Mouse (Mus musculus): Measurements from ENCODE around the gene Ivns1abp. TPM values are rescaled to one million over a fixed set of nuclear protein-coding genes. Genes with fewer than 3 reads are reported as not detected.

The Ivns1abp gene
- polyA plus RNA-seq, 1 experiment from 2014 or later: 220 TPM

DNA sequence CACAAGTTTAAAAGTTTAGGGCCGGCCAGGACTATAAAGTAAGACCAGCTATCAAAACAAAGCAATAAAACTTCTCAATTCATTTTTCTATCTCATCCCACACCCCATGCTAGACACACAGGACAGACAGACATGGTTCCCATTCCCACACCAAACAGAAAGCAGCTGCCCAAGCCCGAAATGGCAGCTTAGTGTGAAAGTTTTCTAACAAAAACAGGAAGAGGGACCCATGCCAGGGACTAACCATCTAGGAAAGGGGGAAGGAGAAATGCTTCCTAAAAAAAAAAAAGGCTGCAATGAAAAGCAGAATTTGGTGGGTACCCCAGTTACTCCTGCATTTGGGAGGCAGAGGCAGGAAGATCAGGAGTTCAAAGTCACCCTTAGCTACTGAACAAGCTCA lies 37.2 kb upstream of the Ivns1abp start:
- WGBS: 73% methylated on average over 2 of the region's 2 CpGs
- no peak for ATAC-seq (ENCODE audit: low read depth)
- no peak overlapping the region for H3K4me2 ChIP-seq (ENCODE audit: low read depth, low read length)
- no peak overlapping the region for H3K9ac ChIP-seq (replicated peaks; ENCODE audit: low read depth, low read length)
- no peak overlapping the region for H3K27ac ChIP-seq (ENCODE audit: low read depth, low read length)
- H3K9me3 ChIP-seq (ENCODE audit: control insufficient read depth, low read length): no peaks in the 10 kb centered on the region
- H3K27me3 ChIP-seq (ENCODE audit: control insufficient read depth, insufficient read depth, low read length): no peaks in the 10 kb centered on the region
- no peaks in the 10 kb centered on the region for H3K36me3 ChIP-seq (ENCODE audit: control insufficient read depth, insufficient read depth, low read length)
- H3K4me1 ChIP-seq (ENCODE audit: control insufficient read depth, insufficient read depth, low read length): no peaks in the 10 kb centered on the region
- no peak overlapping the region for H3K4me3 ChIP-seq (ENCODE audit: low read depth, low read length)

DNA sequence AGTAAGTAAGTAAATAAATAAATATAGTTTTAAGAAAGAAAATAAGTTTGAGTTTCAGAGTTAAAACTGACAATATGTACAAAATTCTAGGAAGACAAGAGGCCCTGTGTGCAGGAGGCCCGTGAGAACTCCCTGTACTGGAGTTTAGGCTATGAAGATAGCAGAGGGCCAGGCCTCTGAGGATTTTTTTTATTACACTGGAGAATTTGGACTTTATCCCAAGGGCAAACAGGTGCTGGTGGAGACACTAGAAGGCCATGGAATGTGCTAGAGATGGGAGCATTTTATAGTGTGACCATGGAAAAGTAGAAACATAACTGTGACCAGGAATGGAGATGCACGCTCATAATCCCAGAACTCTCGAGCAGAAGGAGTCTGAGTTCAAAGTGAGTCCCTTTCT lies 36.5 kb upstream of the Ivns1abp start:
- H3K27ac ChIP-seq (ENCODE audit: low read depth, low read length): no peak overlapping the region
- H3K4me1 ChIP-seq (ENCODE audit: control insufficient read depth, insufficient read depth, low read length): no peaks in the 10 kb centered on the region
- no peak overlapping the region for H3K9ac ChIP-seq (replicated peaks; ENCODE audit: low read depth, low read length)
- H3K9me3 ChIP-seq (ENCODE audit: control insufficient read depth, low read length): no peaks in the 10 kb centered on the region
- H3K36me3 ChIP-seq (ENCODE audit: control insufficient read depth, insufficient read depth, low read length): no peaks in the 10 kb centered on the region
- no peak for ATAC-seq (ENCODE audit: low read depth)
- 82% methylated on average over 3 of the region's 3 CpGs for WGBS
- H3K27me3 ChIP-seq (ENCODE audit: control insufficient read depth, insufficient read depth, low read length): no peaks in the 10 kb centered on the region
- no peak overlapping the region for H3K4me3 ChIP-seq (ENCODE audit: low read depth, low read length)
- no peak overlapping the region for H3K4me2 ChIP-seq (ENCODE audit: low read depth, low read length)

DNA sequence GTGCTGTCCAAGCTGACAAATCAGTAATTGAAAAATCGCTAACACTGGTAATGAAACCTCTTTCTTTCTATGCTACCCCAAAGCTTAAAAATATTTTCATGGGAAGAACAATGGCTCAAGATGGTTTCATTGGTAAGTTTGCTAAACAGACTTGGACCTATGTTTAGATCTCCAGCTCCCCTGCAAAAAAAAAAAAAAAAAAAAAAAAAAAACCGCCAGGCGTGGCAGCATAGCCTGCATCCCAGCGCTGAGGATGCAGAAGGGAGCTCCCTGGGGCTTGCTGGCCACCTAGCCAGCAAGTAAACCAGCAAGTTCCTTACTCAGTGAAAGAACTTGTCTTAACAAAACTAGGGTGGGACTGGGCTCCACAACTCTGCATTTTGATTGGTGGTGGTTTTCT lies 35.8 kb upstream of the Ivns1abp start:
- no peak overlapping the region for H3K4me3 ChIP-seq (ENCODE audit: low read depth, low read length)
- no peak for ATAC-seq (ENCODE audit: low read depth)
- H3K9ac ChIP-seq (replicated peaks; ENCODE audit: low read depth, low read length): no peak overlapping the region
- no peak overlapping the region for H3K27ac ChIP-seq (ENCODE audit: low read depth, low read length)
- H3K4me1 ChIP-seq (ENCODE audit: control insufficient read depth, insufficient read depth, low read length): no peaks in the 10 kb centered on the region
- no peaks in the 10 kb centered on the region for H3K9me3 ChIP-seq (ENCODE audit: control insufficient read depth, low read length)
- no peaks in the 10 kb centered on the region for H3K27me3 ChIP-seq (ENCODE audit: control insufficient read depth, insufficient read depth, low read length)
- WGBS: 66% methylated on average over 4 of the region's 4 CpGs
- no peak overlapping the region for H3K4me2 ChIP-seq (ENCODE audit: low read depth, low read length)
- H3K36me3 ChIP-seq (ENCODE audit: control insufficient read depth, insufficient read depth, low read length): no peaks in the 10 kb centered on the region

DNA sequence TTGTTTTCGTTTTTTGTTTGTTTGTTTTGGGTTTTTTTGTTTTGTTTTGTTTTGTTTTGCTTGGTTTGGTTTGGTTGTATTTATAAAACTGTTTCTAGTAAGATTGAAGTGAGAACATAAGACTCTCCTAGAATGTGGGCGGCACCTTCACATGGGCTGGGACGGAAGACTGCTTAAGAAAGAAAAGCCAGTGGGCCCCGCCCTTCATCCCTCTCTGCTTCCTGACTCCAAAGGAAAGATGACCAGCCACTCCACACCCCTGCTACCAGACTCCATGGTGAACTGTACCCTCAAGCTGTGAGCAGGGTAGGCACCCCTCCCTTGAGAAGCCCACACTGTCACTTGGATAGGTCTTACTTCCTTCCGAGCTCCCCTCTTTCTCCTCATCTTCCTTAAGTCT lies 33.8 kb upstream of the Ivns1abp start:
- H3K4me2 ChIP-seq (ENCODE audit: low read depth, low read length): no peak overlapping the region
- H3K36me3 ChIP-seq (ENCODE audit: control insufficient read depth, insufficient read depth, low read length): no peaks in the 10 kb centered on the region
- 84% methylated on average over 5 of the region's 5 CpGs for WGBS
- no peak overlapping the region for H3K9ac ChIP-seq (replicated peaks; ENCODE audit: low read depth, low read length)
- no peaks in the 10 kb centered on the region for H3K9me3 ChIP-seq (ENCODE audit: control insufficient read depth, low read length)
- no peak for ATAC-seq (ENCODE audit: low read depth)
- H3K27me3 ChIP-seq (ENCODE audit: control insufficient read depth, insufficient read depth, low read length): no peaks in the 10 kb centered on the region
- H3K27ac ChIP-seq (ENCODE audit: low read depth, low read length): no peak overlapping the region
- no peaks in the 10 kb centered on the region for H3K4me1 ChIP-seq (ENCODE audit: control insufficient read depth, insufficient read depth, low read length)
- H3K4me3 ChIP-seq (ENCODE audit: low read depth, low read length): no peak overlapping the region

DNA sequence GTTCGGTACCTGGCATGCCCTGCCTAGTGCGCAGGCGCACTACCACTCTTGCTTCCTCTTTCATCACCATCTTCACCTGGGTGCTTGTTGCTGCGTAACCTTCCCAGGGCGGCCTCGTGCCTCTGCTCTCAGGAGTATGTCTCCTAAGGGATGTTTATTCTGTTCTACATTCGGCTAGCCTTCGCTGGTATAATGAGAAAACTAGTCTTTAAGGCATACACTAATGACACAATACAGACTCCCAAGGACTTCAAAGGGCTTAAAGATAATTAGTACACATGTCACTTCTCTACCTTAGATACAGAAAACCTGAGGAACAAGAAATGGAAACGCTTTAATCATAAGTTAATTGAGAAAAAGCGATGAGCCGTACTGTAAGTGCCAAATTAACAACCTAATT lies 32.9 kb upstream of the Ivns1abp start:
- Histone ChIP-seq H3K36me3 (ENCODE audit: control insufficient read depth, insufficient read depth, low read length) (no peaks in the 10 kb centered on the region), H3K27me3 (ENCODE audit: control insufficient read depth, insufficient read depth, low read length) (no peaks in the 10 kb centered on the region), H3K9me3 (ENCODE audit: control insufficient read depth, low read length) (no peaks in the 10 kb centered on the region), H3K4me3 (ENCODE audit: low read depth, low read length) (no peak overlapping the region), H3K4me1 (ENCODE audit: control insufficient read depth, insufficient read depth, low read length) (no peaks in the 10 kb centered on the region), H3K9ac (replicated peaks; ENCODE audit: low read depth, low read length) (no peak overlapping the region), H3K4me2 (ENCODE audit: low read depth, low read length) (no peak overlapping the region), H3K27ac (ENCODE audit: low read depth, low read length) (no peak overlapping the region)
- no peak for ATAC-seq (ENCODE audit: low read depth)
- 77% methylated on average over 11 of the region's 11 CpGs for WGBS

DNA sequence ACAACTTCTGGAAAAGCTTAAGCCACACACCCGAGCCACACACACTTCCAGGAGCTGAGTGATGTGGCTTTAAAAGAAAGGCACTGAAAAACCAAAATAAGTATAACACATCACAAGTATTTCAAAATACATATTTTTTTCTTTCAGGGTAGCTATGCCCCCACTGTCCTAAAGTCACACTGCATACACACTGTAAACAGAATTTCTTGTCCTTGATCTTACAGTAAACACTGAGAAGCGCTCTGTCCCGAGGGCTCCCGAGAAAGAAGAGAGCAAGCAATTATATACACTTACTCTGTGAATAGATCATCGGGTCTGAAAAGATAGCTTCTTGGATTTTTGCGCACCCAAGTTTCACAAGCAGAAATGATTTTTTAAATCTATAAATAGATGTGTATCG lies 25.0 kb upstream of the Ivns1abp start:
- H3K36me3 ChIP-seq (ENCODE audit: control insufficient read depth, insufficient read depth, low read length): no peaks in the 10 kb centered on the region
- 88% methylated on average over 7 of the region's 7 CpGs for WGBS
- H3K27me3 ChIP-seq (ENCODE audit: control insufficient read depth, insufficient read depth, low read length): no peaks in the 10 kb centered on the region
- H3K27ac ChIP-seq (ENCODE audit: low read depth, low read length): no peak overlapping the region
- ATAC-seq (ENCODE audit: low read depth): no peak
- H3K9me3 ChIP-seq (ENCODE audit: control insufficient read depth, low read length): no peaks in the 10 kb centered on the region
- no peak overlapping the region for H3K4me2 ChIP-seq (ENCODE audit: low read depth, low read length)
- no peak overlapping the region for H3K9ac ChIP-seq (replicated peaks; ENCODE audit: low read depth, low read length)
- no peaks in the 10 kb centered on the region for H3K4me1 ChIP-seq (ENCODE audit: control insufficient read depth, insufficient read depth, low read length)
- no peak overlapping the region for H3K4me3 ChIP-seq (ENCODE audit: low read depth, low read length)

DNA sequence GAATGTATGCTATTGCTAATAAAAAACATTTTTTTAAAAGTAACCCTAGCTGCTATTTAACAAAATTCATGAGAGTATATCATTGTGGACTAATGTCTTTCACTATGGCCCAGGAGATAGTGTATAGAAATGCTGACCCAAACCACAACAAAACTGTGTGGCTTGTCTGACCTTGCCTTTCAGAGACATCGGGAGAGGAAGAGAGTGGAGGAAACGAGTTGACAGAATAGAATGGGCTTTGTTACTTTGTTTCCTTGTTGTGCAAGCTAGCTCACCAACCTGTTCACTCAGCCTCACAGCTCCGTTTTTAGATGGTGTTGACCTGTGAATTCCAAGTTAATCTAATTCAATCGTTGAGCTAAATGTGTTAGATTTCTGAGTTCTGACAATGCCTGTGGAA lies 23.9 kb upstream of the Ivns1abp start:
- Histone ChIP-seq H3K4me1 (ENCODE audit: control insufficient read depth, insufficient read depth, low read length) (no peaks in the 10 kb centered on the region), H3K9me3 (ENCODE audit: control insufficient read depth, low read length) (no peaks in the 10 kb centered on the region), H3K4me3 (ENCODE audit: low read depth, low read length) (no peak overlapping the region), H3K27ac (ENCODE audit: low read depth, low read length) (no peak overlapping the region), H3K27me3 (ENCODE audit: control insufficient read depth, insufficient read depth, low read length) (no peaks in the 10 kb centered on the region), H3K36me3 (ENCODE audit: control insufficient read depth, insufficient read depth, low read length) (no peaks in the 10 kb centered on the region), H3K4me2 (ENCODE audit: low read depth, low read length) (no peak overlapping the region), H3K9ac (replicated peaks; ENCODE audit: low read depth, low read length) (no peak overlapping the region)
- WGBS: 81% methylated on average over 4 of the region's 4 CpGs
- ATAC-seq (ENCODE audit: low read depth): no peak

DNA sequence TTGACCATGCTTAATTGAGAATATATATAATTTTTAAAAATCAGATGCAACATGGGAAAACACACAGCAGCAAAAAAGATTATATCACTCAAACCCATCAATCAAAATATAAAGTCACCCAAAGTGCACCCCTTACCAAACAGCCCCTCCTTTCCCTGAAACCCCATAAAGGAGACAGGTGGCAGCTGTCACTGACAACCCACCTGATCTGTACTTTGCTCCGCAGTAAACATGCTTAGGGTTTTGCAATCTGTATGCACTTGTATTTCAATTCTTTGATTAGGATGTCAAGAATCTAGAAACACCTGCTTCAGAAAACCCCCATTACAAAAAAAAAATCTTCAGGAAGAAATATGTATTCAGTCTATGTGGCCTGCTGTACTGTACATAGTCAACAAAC lies 18.9 kb upstream of the Ivns1abp start:
- no peaks in the 10 kb centered on the region for H3K9me3 ChIP-seq (ENCODE audit: control insufficient read depth, low read length)
- H3K27ac ChIP-seq (ENCODE audit: low read depth, low read length): no peak overlapping the region
- no peaks in the 10 kb centered on the region for H3K4me1 ChIP-seq (ENCODE audit: control insufficient read depth, insufficient read depth, low read length)
- H3K4me3 ChIP-seq (ENCODE audit: low read depth, low read length): no peak overlapping the region
- no peak for ATAC-seq (ENCODE audit: low read depth)
- WGBS: 89% methylated on average over 1 of the region's 1 CpGs
- no peaks in the 10 kb centered on the region for H3K36me3 ChIP-seq (ENCODE audit: control insufficient read depth, insufficient read depth, low read length)
- no peak overlapping the region for H3K9ac ChIP-seq (replicated peaks; ENCODE audit: low read depth, low read length)
- no peak overlapping the region for H3K4me2 ChIP-seq (ENCODE audit: low read depth, low read length)
- no peaks in the 10 kb centered on the region for H3K27me3 ChIP-seq (ENCODE audit: control insufficient read depth, insufficient read depth, low read length)

DNA sequence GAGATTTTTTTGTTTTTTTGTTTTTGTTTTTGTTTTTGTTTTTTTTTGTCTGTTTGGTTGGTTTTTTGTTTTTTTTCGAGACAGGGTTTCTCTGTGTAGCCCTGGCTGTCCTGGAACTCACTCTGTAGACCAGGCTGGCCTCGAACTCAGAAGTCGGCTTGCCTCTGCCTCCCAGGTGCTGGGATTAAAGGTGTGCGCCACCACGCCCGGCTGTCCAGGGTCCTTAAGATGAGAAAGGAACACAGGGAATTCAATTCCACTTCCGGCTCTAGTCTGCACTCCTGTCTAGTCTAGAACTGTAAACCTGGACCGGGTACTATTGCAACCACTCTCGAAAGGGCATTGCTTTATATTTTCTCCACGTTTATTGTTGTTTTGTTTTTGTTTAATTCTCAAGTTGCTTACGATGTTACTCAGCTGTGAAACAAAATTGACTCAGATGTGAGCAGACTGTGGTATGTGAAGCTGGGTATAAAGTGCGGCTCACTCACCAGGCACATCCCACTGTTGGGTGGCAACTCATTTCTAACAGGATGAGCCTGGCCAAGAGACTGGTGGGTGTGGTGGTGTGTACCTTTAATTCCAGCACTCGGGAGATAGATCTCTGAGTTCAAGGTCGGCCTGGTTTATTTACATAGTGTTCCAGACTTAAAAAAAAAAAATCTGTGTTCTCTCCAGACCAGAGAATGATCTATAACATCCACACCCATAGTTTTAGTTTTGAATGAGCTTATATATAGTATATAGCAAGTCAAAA lies 15.8 kb upstream of the Ivns1abp start:
- WGBS: 91% methylated on average over 14 of the region's 14 CpGs

More for the DNA sequence above, 15.8 kb upstream of the Ivns1abp start:
- H3K27ac ChIP-seq (ENCODE audit: low read depth, low read length): no peak overlapping the region
- H3K27me3 ChIP-seq (ENCODE audit: control insufficient read depth, insufficient read depth, low read length): no peaks in the 10 kb centered on the region
- H3K4me2 ChIP-seq (ENCODE audit: low read depth, low read length): no peak overlapping the region
- no peaks in the 10 kb centered on the region for H3K9me3 ChIP-seq (ENCODE audit: control insufficient read depth, low read length)
- H3K4me1 ChIP-seq (ENCODE audit: control insufficient read depth, insufficient read depth, low read length): no peaks in the 10 kb centered on the region
- no peak overlapping the region for H3K4me3 ChIP-seq (ENCODE audit: low read depth, low read length)
- ATAC-seq (ENCODE audit: low read depth): no peak
- H3K9ac ChIP-seq (replicated peaks; ENCODE audit: low read depth, low read length): no peak overlapping the region
- H3K36me3 ChIP-seq (ENCODE audit: control insufficient read depth, insufficient read depth, low read length): no peaks in the 10 kb centered on the region
